Mouse (Mus musculus) frontal cortex, postnatal 14 days (tissue): Measurements from ENCODE around the gene Ntng1.
A peak's percentile ranks its signal among the peaks of the same experiment; 100 is the strongest.

Experiments
- DNase-seq, 2 experiments: peaks; one replicate each; pipeline ENCODE4 v3.0.0; 2022; ENCODE audit warnings: low spot score in 2 of 2

Ntng1 gene

GRCm38 (mm10) chr3:110143206-110144061, at the start of gene Ntng1:
TSS of gene Ntng1 (minus strand) at chr3:110144011.
- DNase-seq: peak in 1 of 2 experiments; percentile 34

- DNase-seq: no peak
Observed at GRCm38 (mm10) chr3:110187401-110187948, 43.7 kb upstream of the Ntng1 start.

GRCm38 (mm10) chr3:110149089-110149488, 5.3 kb upstream of the Ntng1 start:
- no peak for DNase-seq

- no peak for DNase-seq
Observed at GRCm38 (mm10) chr3:110144301-110145055, 667 bp upstream of the Ntng1 start.

GRCm38 (mm10) chr3:110142314-110143205, 1.3 kb downstream of the Ntng1 start:
- peak in 1 of 2 experiments; percentile 15 for DNase-seq

GRCm38 (mm10) chr3:110141351-110142302, 2.2 kb downstream of the Ntng1 start:
- peak in 1 of 2 experiments; percentile 25 for DNase-seq

- DNase-seq: no peak
Observed at GRCm38 (mm10) chr3:110136115-110136514, 7.7 kb downstream of the Ntng1 start.

- DNase-seq: no peak
Observed at GRCm38 (mm10) chr3:110133150-110133549, 10.7 kb downstream of the Ntng1 start.

GRCm38 (mm10) chr3:110132289-110132688, 11.5 kb downstream of the Ntng1 start:
- DNase-seq: no peak

- DNase-seq: no peak
Observed at GRCm38 (mm10) chr3:110131043-110131891, 12.5 kb downstream of the Ntng1 start.

- DNase-seq: no peak
Observed at GRCm38 (mm10) chr3:110129607-110130006, 14.2 kb downstream of the Ntng1 start.

GRCm38 (mm10) chr3:110105982-110106381, 37.8 kb downstream of the Ntng1 start:
- no peak for DNase-seq

- DNase-seq: no peak
Observed at GRCm38 (mm10) chr3:110094407-110094806, 49.4 kb downstream of the Ntng1 start.

GRCm38 (mm10) chr3:110094003-110094402, 49.8 kb downstream of the Ntng1 start:
- DNase-seq: no peak

GRCm38 (mm10) chr3:110092521-110092920, 51.3 kb downstream of the Ntng1 start:
- no peak for DNase-seq

GRCm38 (mm10) chr3:110087189-110087588, 56.6 kb downstream of the Ntng1 start:
- no peak for DNase-seq

- DNase-seq: no peak
Observed at GRCm38 (mm10) chr3:110085336-110085735, 58.5 kb downstream of the Ntng1 start.

GRCm38 (mm10) chr3:110064709-110065256, 79.0 kb downstream of the Ntng1 start:
- no peak for DNase-seq

- DNase-seq: peak in 1 of 2 experiments; percentile 8
Observed at GRCm38 (mm10) chr3:110055915-110056314, 87.9 kb downstream of the Ntng1 start.
